Mouse (Mus musculus) adrenal gland, postnatal 25 days (tissue): ENCODE results near the gene Olfr1153. TPM values are rescaled to one million over a fixed set of nuclear protein-coding genes. Genes with fewer than 3 reads are reported as not detected.

ENCODE experiments used
- DNase-seq: peaks from one replicate; pipeline ENCODE4 v3.0.0; 2021; ENCODE audit warnings: mixed read lengths
- long read RNA-seq: library from polyadenylated mRNA; stranded (forward); transcript quantifications from one replicate; pipeline ENCODE4 v2.0.0, GENCODE M21; 2021
- total RNA-seq: library from RNA; stranded (reverse); gene quantifications from 2 replicates; pipeline ENCODE4 v1.2.3, GENCODE M21; 2021

The Olfr1153 gene
- not detected in 2 replicates for total RNA-seq
- long read RNA-seq: 0 reads

GRCm38 (mm10) chr2:87894662-87895061 is at the start of gene Olfr1153:
Gene Olfr1153 (plus strand): TSS chr2:87894962.
- no peak for DNase-seq

GRCm38 (mm10) chr2:87855562-87855961 is 39.2 kb upstream of the Olfr1153 start, which contains the start of gene Olfr1151:
Gene Olfr1151 (plus strand): TSS chr2:87855862.
- no peak for DNase-seq

DNA sequence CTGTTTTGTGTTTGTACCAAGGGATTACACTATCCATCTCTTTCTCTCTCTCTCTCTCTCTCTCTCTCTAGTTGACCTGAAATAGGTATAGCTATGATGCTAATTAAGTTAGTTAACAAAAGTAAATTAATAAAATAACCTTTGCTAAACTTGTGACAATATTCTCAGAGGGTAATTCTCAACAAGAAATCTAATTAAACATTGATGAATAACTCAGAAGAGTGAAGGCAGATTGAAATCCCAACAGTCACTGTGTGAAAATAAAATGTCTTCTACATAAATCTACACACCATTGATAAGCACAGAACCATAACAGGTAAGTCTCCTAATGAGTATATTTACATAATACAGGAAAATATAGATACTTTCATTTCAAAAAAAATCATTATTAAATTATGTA is 28.6 kb upstream of the Olfr1153 start, which contains the start of gene Olfr1152:
TSS of gene Olfr1152 (plus strand) at position 301 of the 400 bp plus-strand sequence.
- DNase-seq: no peak

GRCm38 (mm10) chr2:87905066-87905465 is 10.3 kb downstream of the Olfr1153 start, which contains the start of gene Olfr1154:
Gene Olfr1154 (minus strand): TSS chr2:87905166.
- no peak for DNase-seq

- no peak for DNase-seq
These were observed 50.3 kb downstream of the Olfr1153 start, which contains the start of gene Olfr1155 for GRCm38 (mm10) chr2:87945037-87945436. Gene Olfr1155 (minus strand): TSS chr2:87945137.

Other genes with a start within 250 kb of the Olfr1153 start
- not detected in 2 replicates for gene Olfr1133, start 247.6 kb upstream of the Olfr1153 start, total RNA-seq
- gene Olfr1134, start 236.5 kb upstream of the Olfr1153 start, total RNA-seq: not detected in 2 replicates
- not detected in 2 replicates for gene Olfr1135, start 221.3 kb upstream of the Olfr1153 start, total RNA-seq
- gene Olfr1136, start 201.0 kb upstream of the Olfr1153 start, total RNA-seq: not detected in 2 replicates
- gene Olfr1137, start 181.8 kb upstream of the Olfr1153 start, total RNA-seq: not detected in 2 replicates
- not detected in 2 replicates for gene Olfr1138, start 155.0 kb upstream of the Olfr1153 start, total RNA-seq
- gene Olfr1140, start 151.2 kb upstream of the Olfr1153 start, total RNA-seq: not detected in 2 replicates
- not detected in 2 replicates for gene Olfr1141, start 141.0 kb upstream of the Olfr1153 start, total RNA-seq
- not detected in 2 replicates for gene Olfr152, start 115.5 kb upstream of the Olfr1153 start, total RNA-seq
- not detected in 2 replicates for gene Olfr1143, start 94.4 kb upstream of the Olfr1153 start, total RNA-seq
- gene Olfr1145, start 85.1 kb upstream of the Olfr1153 start, total RNA-seq: not detected in 2 replicates
- gene Olfr1148, start 64.4 kb upstream of the Olfr1153 start, total RNA-seq: not detected in 2 replicates
- gene Olfr1150-ps1, start 51.0 kb upstream of the Olfr1153 start, total RNA-seq: not detected in 2 replicates
- gene Olfr1151, start 39.1 kb upstream of the Olfr1153 start, total RNA-seq: not detected in 2 replicates
- not detected in 2 replicates for gene Olfr1152, start 28.5 kb upstream of the Olfr1153 start, total RNA-seq
- not detected in 2 replicates for gene Olfr1154, start 10.2 kb downstream of the Olfr1153 start, total RNA-seq
- not detected in 2 replicates for gene Olfr1155, start 50.2 kb downstream of the Olfr1153 start, total RNA-seq
- not detected in 2 replicates for gene Olfr1156, start 58.1 kb downstream of the Olfr1153 start, total RNA-seq
- gene Olfr1157, start 73.3 kb downstream of the Olfr1153 start, total RNA-seq: not detected in 2 replicates
- gene Olfr74, start 79.7 kb downstream of the Olfr1153 start, total RNA-seq: not detected in 2 replicates
- gene Olfr1158, start 95.2 kb downstream of the Olfr1153 start, total RNA-seq: not detected in 2 replicates
- not detected in 2 replicates for gene Olfr1160, start 113.3 kb downstream of the Olfr1153 start, total RNA-seq
- not detected in 2 replicates for gene Olfr1161, start 127.8 kb downstream of the Olfr1153 start, total RNA-seq
- gene Olfr73, start 142.7 kb downstream of the Olfr1153 start, total RNA-seq: not detected in 2 replicates
- not detected in 2 replicates for gene Olfr1162, start 156.2 kb downstream of the Olfr1153 start, total RNA-seq
- gene Olfr1163, start 176.9 kb downstream of the Olfr1153 start, total RNA-seq: not detected in 2 replicates
- not detected in 2 replicates for gene Olfr1164, start 199.0 kb downstream of the Olfr1153 start, total RNA-seq
- gene Olfr1166, start 233.3 kb downstream of the Olfr1153 start, total RNA-seq: not detected in 2 replicates